Comparison of ENCODE assay signal across 23 mouse cellular contexts in genomic region chr6:7084370-7084769, GRCm38 (mm10).
DNase-seq lines count a peak whose midpoint lies in the region; ATAC-seq lines count a peak whose summit lies in the region.
"Had no signal": no experiment of that assay in that cellular context is flagged by ENCODE, and none has a peak within 500 bp of the region (broad histone marks: within the 10 kb centered on the region; RNA-seq: fewer than 3 reads in every experiment).

No protein-coding gene starts in this region.

- H3K9ac ChIP-seq in embryonic facial prominence, embryonic 14.5 days (ENCODE audit: low read depth, low read length): no peak overlapping the region
- H3K9ac ChIP-seq: forebrain, embryonic 12.5 days; midbrain, embryonic 13.5 days had no signal

- no peaks in the 10 kb centered on the region for H3K36me3 ChIP-seq in embryonic facial prominence, embryonic 14.5 days (ENCODE audit: control insufficient read depth, insufficient read depth, low read length)
- no peaks in the 10 kb centered on the region for H3K36me3 ChIP-seq in embryonic facial prominence, embryonic 10.5 days (replicated peaks)
- H3K36me3 ChIP-seq: forebrain, embryonic 12.5 days; G1E; midbrain, embryonic 13.5 days had no signal

- no peak overlapping the region for H3K27ac ChIP-seq in embryonic facial prominence, embryonic 14.5 days (replicated peaks; ENCODE audit: low read depth, low read length)
- H3K27ac ChIP-seq in embryonic facial prominence, embryonic 10.5 days (replicated peaks): no peak overlapping the region
- H3K27ac ChIP-seq: forebrain, embryonic 12.5 days; midbrain, embryonic 13.5 days had no signal

- no peak overlapping the region for H3K4me2 ChIP-seq in embryonic facial prominence, embryonic 14.5 days (ENCODE audit: low read depth, low read length)
- H3K4me2 ChIP-seq: forebrain, embryonic 12.5 days; heart, embryonic 11.5 days; midbrain, embryonic 13.5 days had no signal

- 60% methylated on average over 2 of the region's 2 CpGs for WGBS in embryonic facial prominence, embryonic 14.5 days
- WGBS in embryonic facial prominence, embryonic 10.5 days: 60% methylated on average over 2 of the region's 2 CpGs

- H3K4me3 ChIP-seq in embryonic facial prominence, embryonic 14.5 days (ENCODE audit: low read depth, low read length): no peak overlapping the region
- no peak overlapping the region for H3K4me3 ChIP-seq in embryonic facial prominence, embryonic 10.5 days
- H3K4me3 ChIP-seq: forebrain, embryonic 12.5 days; midbrain, embryonic 13.5 days; myocyte had no signal

- intact Hi-C loops in heart, postnatal 25 days (cut with DNase I): no loop called here

- ATAC-seq in embryonic facial prominence, embryonic 14.5 days (ENCODE audit: low read depth): no peak; the same call in 1 of the 2 replicates
- ATAC-seq: lung, postnatal 0 days; midbrain, embryonic 13.5 days had no signal

- peak; percentile 24 for DNase-seq in embryonic facial prominence, embryonic 14.5 days (ENCODE audit: low spot score)
- no peak for DNase-seq in embryonic facial prominence, embryonic 10.5 days (ENCODE audit: low spot score)
- DNase-seq in layer of hippocampus, postnatal 14 days (ENCODE audit: low spot score in 2 of 2): peak; percentile 5 to 35
- DNase-seq in layer of hippocampus, adult 9-11 months: no peak
- DNase-seq in right cerebral cortex, adult 18-20 months: peak; percentile 5
- no peak for DNase-seq in right cerebral cortex, postnatal 14 days
- peak; percentile 5 to 6 for DNase-seq in right cerebral cortex, postnatal 36 days (ENCODE audit: low spot score in 2 of 2)
- DNase-seq in heart, postnatal 25 days (ENCODE audit: low spot score): no peak
- DNase-seq: adrenal gland, postnatal 36 days; cerebellum, adult 18-20 months; cerebellum, postnatal 25 days; embryo, embryonic 11 days; heart, postnatal 10 days; kidney, adult 2 months; kidney, postnatal 14 days; liver; thymus, postnatal 36 days had no signal

- no peaks in the 10 kb centered on the region for H3K9me3 ChIP-seq in embryonic facial prominence, embryonic 14.5 days (ENCODE audit: control insufficient read depth, low read length)
- H3K9me3 ChIP-seq in embryonic facial prominence, embryonic 10.5 days: no peaks in the 10 kb centered on the region
- H3K9me3 ChIP-seq: forebrain, embryonic 12.5 days; G1E; midbrain, embryonic 13.5 days had no signal

- H3K27me3 ChIP-seq in embryonic facial prominence, embryonic 14.5 days (replicated peaks; ENCODE audit: control insufficient read depth, insufficient read depth, low read length): no peaks in the 10 kb centered on the region
- no peaks in the 10 kb centered on the region for H3K27me3 ChIP-seq in embryonic facial prominence, embryonic 10.5 days (replicated peaks; ENCODE audit: low read depth, poor library complexity, severe bottlenecking)
- H3K27me3 ChIP-seq: forebrain, embryonic 12.5 days; midbrain, embryonic 13.5 days had no signal

- H3K4me1 ChIP-seq in embryonic facial prominence, embryonic 14.5 days (ENCODE audit: control insufficient read depth, insufficient read depth, low read length): no peaks in the 10 kb centered on the region
- peaks cover 11% of the 10 kb centered on the region for H3K4me1 ChIP-seq in embryonic facial prominence, embryonic 10.5 days

Comparison
In these comparisons a context has a peak if more than half of its experiments do, and no peak if none do; other contexts are left out.
1. DNase-seq: peak in embryonic facial prominence, embryonic 14.5 days (single experiment), layer of hippocampus, postnatal 14 days (2 of 2), right cerebral cortex, adult 18-20 months (single experiment) and right cerebral cortex, postnatal 36 days (2 of 2); none in embryonic facial prominence, embryonic 10.5 days (single experiment), layer of hippocampus, adult 9-11 months (single experiment), right cerebral cortex, postnatal 14 days (single experiment) and heart, postnatal 25 days (single experiment).